Mouse (Mus musculus) heart, embryonic 16.5 days (tissue): Measurements from ENCODE around the gene Rbm12. TPM values are rescaled to one million over a fixed set of nuclear protein-coding genes. Genes with fewer than 3 reads are reported as not detected.
"Not testable (repeated sequence)": the region's sequence is repeated elsewhere in the genome, so short reads cannot be mapped to it uniquely, and the experiment has no call there.

Experiments used
- ATAC-seq: fragments of 200-750 bp; cut with Nextera tagmentation; replicated peaks from 2 replicates; pipeline ENCODE4 v1.8.0; 2017; ENCODE audit warnings: moderate number of reproducible peaks; ENCODE audit not compliant: insufficient read depth, low FRiP score; ENCODE audit errors: extremely low read depth
- H3K27ac ChIP-seq: fragments of 300-500 bp; sonication (generic); 2 replicates; pipeline ENCODE4 v1.5.1; 2014; ENCODE audit warnings: mild to moderate bottlenecking, low read length, control low read depth, moderate library complexity
- H3K27me3 ChIP-seq: fragments of 300-500 bp; sonication (generic); 2 replicates; pipeline ENCODE4 v1.6.1; 2014; ENCODE audit warnings: low read length, mixed read lengths; ENCODE audit not compliant: control insufficient read depth, insufficient read depth
- H3K36me3 ChIP-seq: fragments of 300-500 bp; sonication (generic); 2 replicates; pipeline ENCODE4 v1.6.1; 2014; ENCODE audit not compliant: control insufficient read depth, insufficient read depth
- H3K4me1 ChIP-seq: fragments of 300-500 bp; sonication (generic); 2 replicates; pipeline ENCODE4 v1.6.1; 2014; ENCODE audit warnings: low read length, mixed read lengths; ENCODE audit not compliant: control insufficient read depth, insufficient read depth
- H3K4me2 ChIP-seq: fragments of 300-500 bp; sonication (generic); 2 replicates; pipeline ENCODE4 v1.6.1; 2014; ENCODE audit warnings: low read depth, mild to moderate bottlenecking, control low read depth, low read length
- H3K4me3 ChIP-seq: fragments of 300-500 bp; sonication (generic); 2 replicates; pipeline ENCODE4 v1.5.1; 2014; ENCODE audit warnings: mild to moderate bottlenecking, control low read depth, low read length
- H3K9ac ChIP-seq: fragments of 300-500 bp; sonication (generic); 2 replicates; pipeline ENCODE4 v1.6.1; 2014; ENCODE audit warnings: low read length, control low read depth
- H3K9me3 ChIP-seq: fragments of 300-500 bp; sonication (generic); replicated peaks from 2 replicates; pipeline ENCODE4 v1.6.1; 2016; ENCODE audit warnings: low read length; ENCODE audit not compliant: control insufficient read depth
- WGBS: fragments of 180-500 bp; shearing (Covaris S2); extraction: QIAGEN DNeasy Blood & Tissue Kit; methylation state at CpG from one replicate; pipeline ENCODE4 v1.1.7; 2014; 5-methylcytosine and 5-hydroxymethylcytosine counted together
- polyA plus RNA-seq: library from polyadenylated mRNA; unstranded; fragments of >200 nt; fragmentation: Nextera tagmentation; extraction: Ambion mirVana; gene quantifications from 2 replicates; pipeline ENCODE4 v1.2.1, GENCODE M21; 2015

The Rbm12 gene
- polyA plus RNA-seq, 1 experiment from 2014 or later = 17.7 TPM

DNA sequence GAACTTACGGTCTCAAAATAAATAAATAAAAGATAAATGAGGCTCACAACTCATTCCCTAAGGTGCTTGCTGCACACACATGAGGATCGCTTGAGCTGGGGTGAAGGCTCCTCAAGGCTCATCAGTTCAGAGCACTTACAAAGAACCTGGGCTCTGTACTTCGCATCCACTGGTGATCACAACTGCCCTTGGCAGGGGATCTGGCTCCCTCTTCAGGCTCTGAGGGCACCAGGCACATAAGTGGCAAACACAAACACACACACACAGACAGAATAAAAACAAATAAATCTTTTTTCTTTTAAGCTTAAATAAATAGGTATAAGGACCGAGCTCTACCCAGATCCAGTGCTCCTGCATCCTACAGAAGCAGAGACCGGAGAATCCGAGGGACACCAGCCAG is 23.9 kb upstream of the Rbm12 start:
- Histone ChIP-seq H3K9ac (no peak overlapping the region), H3K9me3 (no peaks in the 10 kb centered on the region), H3K4me2 (no peak overlapping the region), H3K36me3 (peaks cover 9% of the 10 kb centered on the region), H3K4me1 (no peaks in the 10 kb centered on the region), H3K27me3 (no peaks in the 10 kb centered on the region), H3K27ac (no peak overlapping the region), H3K4me3 (no peak overlapping the region)
- 89% methylated on average over 6 of the region's 6 CpGs for WGBS
- ATAC-seq = no peak

DNA sequence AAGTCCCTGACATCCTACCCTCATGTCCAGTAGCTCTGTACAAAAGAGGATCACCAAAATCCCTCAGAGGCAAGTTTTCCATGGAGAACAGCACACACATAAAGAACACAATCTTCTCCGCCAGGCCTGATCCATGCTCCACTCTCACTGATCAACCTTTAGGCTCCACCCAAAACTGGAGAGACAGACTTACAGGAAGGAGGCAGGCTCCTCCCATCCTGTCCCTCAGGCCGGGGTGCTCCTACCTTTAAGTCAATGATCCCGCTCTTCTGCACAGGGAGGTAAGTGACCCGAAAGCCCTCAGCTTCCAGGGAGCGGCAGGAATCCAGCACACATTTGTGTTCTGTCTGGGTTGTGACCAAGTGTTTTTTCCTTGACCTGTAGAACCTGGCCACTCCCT is 22.4 kb upstream of the Rbm12 start:
- no peak overlapping the region for H3K4me2 ChIP-seq
- no peak overlapping the region for H3K27ac ChIP-seq
- H3K4me3 ChIP-seq = no peak overlapping the region
- H3K27me3 ChIP-seq = no peaks in the 10 kb centered on the region
- no peak for ATAC-seq
- 73% methylated on average over 5 of the region's 5 CpGs for WGBS
- H3K36me3 ChIP-seq = peaks cover 9% of the 10 kb centered on the region
- no peaks in the 10 kb centered on the region for H3K9me3 ChIP-seq
- H3K9ac ChIP-seq = no peak overlapping the region
- no peaks in the 10 kb centered on the region for H3K4me1 ChIP-seq

DNA sequence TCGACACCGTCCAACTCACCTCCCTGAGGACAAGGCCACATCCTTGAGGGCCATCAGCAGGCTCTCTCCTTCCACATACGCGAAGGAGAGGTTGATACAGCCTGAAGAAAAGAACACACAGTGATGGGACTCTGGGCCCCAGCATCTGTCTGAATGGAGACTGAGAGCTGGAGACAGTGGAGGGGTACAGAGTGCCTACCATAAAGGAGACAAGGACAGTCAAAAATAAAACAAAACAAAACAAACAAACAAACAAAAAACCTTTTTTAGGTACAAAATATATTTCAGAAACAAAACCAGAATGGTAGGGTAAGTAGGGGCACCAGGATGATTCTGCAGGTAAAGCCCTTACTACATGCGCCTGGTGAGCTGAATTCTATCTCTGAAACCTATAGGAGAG is 15.2 kb upstream of the Rbm12 start, which contains the start of gene Gm28036:
Gene Gm28036, minus strand, starts transcription at position 101 of the 400 bp plus-strand sequence.
- peaks cover 16% of the 10 kb centered on the region for H3K36me3 ChIP-seq
- H3K9me3 ChIP-seq = no peaks in the 10 kb centered on the region
- no peak within 1 kb of the TSS for H3K4me2 ChIP-seq
- no peaks in the 10 kb centered on the region for H3K27me3 ChIP-seq
- no peaks in the 10 kb centered on the region for H3K4me1 ChIP-seq
- no peak within 1 kb of the TSS for H3K27ac ChIP-seq
- H3K4me3 ChIP-seq = no peak within 1 kb of the TSS
- 92% methylated on average over 5 of the region's 5 CpGs for WGBS
- no peak within 1 kb of the TSS for H3K9ac ChIP-seq
- no peak for ATAC-seq

DNA sequence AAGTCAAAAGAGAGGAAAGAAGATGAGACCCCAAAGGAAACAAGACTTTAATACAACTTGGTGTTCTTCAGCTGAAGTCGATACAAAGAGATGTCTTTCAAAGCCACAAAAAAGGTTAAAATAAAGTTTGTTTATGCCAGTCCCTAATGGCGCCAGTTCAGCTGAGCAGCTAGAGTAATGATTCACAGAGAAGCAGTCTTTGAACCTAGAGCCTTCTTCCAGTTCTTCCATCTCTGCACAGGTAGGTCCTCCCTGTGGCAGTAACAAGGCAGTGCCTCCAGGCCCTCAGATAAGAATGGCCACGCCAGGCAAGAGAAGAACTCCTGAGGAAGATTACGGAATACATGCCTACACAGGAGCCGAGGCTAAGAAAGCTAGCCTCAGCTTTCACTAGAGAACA is 12.0 kb upstream of the Rbm12 start:
- H3K4me3 ChIP-seq = no peak overlapping the region
- peaks cover 3% of the 10 kb centered on the region for H3K9me3 ChIP-seq
- 86% methylated on average over 5 of the region's 5 CpGs for WGBS
- H3K4me1 ChIP-seq = no peaks in the 10 kb centered on the region
- H3K4me2 ChIP-seq = no peak overlapping the region
- H3K36me3 ChIP-seq = peaks cover 11% of the 10 kb centered on the region; the same call in 1 of the 2 replicates
- no peak overlapping the region for H3K9ac ChIP-seq
- H3K27me3 ChIP-seq = no peaks in the 10 kb centered on the region
- H3K27ac ChIP-seq = no peak overlapping the region
- no peak for ATAC-seq

DNA sequence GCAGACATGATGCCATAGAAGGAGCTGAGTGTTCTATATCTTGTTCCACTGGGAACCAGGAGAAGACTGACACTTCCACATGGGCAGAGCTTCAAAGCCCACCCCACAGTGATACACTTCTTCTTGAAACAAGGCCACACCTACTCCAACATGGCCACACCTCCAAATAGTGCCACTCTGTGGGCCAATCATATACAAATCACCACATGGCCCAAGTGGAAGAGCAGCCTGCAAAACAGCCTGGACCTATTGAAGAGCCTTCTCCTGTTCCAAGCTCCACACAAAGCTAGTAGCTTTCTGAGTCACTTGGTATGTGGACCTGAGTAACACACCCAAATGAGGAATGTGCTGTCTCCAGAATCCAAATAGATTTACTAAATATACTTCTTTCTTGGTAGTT is 7.8 kb upstream of the Rbm12 start:
- Histone ChIP-seq H3K4me3 (no peak overlapping the region), H3K27ac (no peak overlapping the region), H3K4me2 (no peak overlapping the region), H3K4me1 (no peaks in the 10 kb centered on the region), H3K9ac (no peak overlapping the region), H3K27me3 (no peaks in the 10 kb centered on the region), H3K36me3 (peaks cover 8% of the 10 kb centered on the region; the same call in 1 of the 2 replicates), H3K9me3 (peaks cover 3% of the 10 kb centered on the region)
- no peak for ATAC-seq

DNA sequence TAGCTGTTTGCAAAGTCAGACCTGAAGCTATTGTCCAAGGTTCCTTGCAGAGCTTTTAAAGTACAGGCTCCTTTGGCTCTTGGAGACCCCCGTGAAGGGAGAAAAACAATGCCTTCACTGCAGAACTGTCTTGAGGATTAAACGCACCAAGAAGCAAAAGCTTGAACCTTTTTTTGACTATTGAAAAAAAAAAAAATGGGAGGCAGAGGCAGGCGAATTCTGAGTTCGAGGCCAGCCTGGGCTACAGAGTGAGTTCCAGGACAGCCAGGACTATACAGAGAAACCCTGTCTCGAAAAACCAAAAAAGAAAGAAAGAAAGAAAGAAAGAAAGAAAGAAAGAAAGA is 274 bp upstream of the Rbm12 start:
- H3K36me3 ChIP-seq, ATAC-seq, H3K9me3 ChIP-seq, H3K27me3 ChIP-seq: not testable (repeated sequence)
- H3K4me3 ChIP-seq = peak overlapping the region; percentile 96
- peak overlapping the region; percentile 98 for H3K9ac ChIP-seq
- peak overlapping the region; percentile 93 for H3K27ac ChIP-seq
- H3K4me1 ChIP-seq = peaks cover 13% of the 10 kb centered on the region
- peak overlapping the region; percentile 64 for H3K4me2 ChIP-seq
- 25% methylated on average over 5 of the region's 5 CpGs for WGBS

DNA sequence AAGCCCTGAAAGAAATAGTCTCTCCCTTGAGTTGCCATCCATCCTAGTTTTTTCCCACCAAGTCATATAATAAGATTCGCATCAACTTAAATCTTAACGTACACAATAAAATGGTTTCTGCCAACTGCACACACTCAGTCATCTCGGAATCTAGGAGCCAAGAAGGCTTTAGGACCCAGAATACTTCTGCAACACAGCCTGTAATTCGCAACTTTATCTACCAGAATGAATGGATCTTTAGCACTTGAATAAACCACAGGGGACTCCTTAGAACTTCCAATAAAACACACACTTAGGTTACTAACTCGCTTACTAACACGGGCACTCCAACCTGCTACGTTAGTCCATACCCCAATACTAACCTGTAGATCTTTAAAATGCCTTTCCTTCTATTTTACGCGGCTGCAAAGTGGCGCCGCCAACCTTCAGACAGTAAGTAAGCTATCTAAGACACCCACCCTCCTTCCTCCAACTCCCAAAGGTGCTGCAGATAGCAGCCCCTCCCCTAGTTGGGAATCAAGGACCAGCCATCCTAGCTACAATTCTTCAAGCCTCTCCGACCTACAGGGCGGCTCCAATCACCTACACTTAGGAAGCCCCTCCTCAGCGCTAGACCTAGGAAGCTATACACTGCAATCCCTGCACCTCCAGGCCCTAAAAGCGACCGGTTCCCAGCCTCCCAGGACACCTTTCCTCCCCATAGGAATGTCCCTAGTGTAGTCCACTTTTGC is 986 bp downstream of the Rbm12 start:
- Histone ChIP-seq H3K9ac (peak overlapping the region; percentile 98), H3K27me3 (no peaks in the 10 kb centered on the region), H3K9me3 (no peaks in the 10 kb centered on the region), H3K36me3 (no peaks in the 10 kb centered on the region), H3K27ac (peak overlapping the region; percentile 93), H3K4me3 (peak overlapping the region; percentile 96), H3K4me1 (peaks cover 13% of the 10 kb centered on the region), H3K4me2 (peak overlapping the region; percentile 71)
- peak; percentile 59 for ATAC-seq
- WGBS = under 1% methylated on average over 16 of the region's 16 CpGs

DNA sequence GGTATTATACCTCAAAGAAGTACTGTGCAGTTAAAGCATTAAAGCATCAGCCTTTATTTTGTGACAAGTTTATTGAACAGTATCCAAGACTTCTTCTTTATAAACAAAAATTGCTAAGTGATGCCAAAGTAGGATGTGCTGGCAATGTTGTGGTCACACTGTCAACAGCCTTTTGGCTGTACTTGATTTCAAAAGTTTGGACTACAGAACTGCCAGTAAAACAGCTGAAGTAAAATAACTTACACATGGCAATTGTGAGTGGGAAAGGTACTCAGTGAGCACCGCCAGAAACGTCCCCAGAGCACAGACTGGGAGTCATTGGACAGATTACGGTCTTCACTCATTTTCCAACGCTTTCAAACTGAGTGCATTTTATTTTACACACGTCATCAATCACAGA is 19.9 kb downstream of the Rbm12 start:
- Histone ChIP-seq H3K9ac (no peak overlapping the region), H3K27me3 (no peaks in the 10 kb centered on the region), H3K9me3 (no peaks in the 10 kb centered on the region), H3K4me2 (no peak overlapping the region), H3K4me1 (no peaks in the 10 kb centered on the region; the same call in 1 of the 2 replicates), H3K27ac (no peak overlapping the region), H3K4me3 (no peak overlapping the region), H3K36me3 (peaks cover 15% of the 10 kb centered on the region)
- WGBS = 67% methylated on average over 5 of the region's 5 CpGs
- ATAC-seq = no peak

DNA sequence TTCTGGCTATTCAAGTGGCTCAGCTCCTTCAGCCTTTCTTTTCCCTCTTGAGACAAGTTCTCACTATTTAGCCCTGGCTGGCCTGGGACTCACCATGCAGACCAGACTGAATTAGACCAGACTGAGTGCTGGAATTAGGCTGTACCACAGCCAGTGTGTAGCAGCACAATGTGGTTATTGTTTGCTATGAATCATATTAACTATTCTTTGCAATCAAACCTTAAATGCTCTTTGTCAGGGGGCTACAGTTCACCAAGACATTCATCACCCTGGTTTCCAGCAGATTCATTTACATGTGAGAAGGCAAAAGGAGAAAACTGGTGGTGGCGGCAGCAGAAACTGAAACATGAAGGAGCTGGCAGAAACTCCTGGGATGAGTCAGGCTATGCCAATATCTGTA is 22.0 kb downstream of the Rbm12 start:
- no peak overlapping the region for H3K27ac ChIP-seq
- no peaks in the 10 kb centered on the region for H3K27me3 ChIP-seq
- H3K4me2 ChIP-seq = no peak overlapping the region
- no peak for ATAC-seq
- 82% methylated on average over 1 of the region's 1 CpGs for WGBS
- H3K9me3 ChIP-seq = no peaks in the 10 kb centered on the region
- peaks cover 5% of the 10 kb centered on the region; the same call in 1 of the 2 replicates for H3K36me3 ChIP-seq
- no peak overlapping the region for H3K9ac ChIP-seq
- H3K4me3 ChIP-seq = no peak overlapping the region
- peaks cover 5% of the 10 kb centered on the region for H3K4me1 ChIP-seq
